Mouse (Mus musculus) hematopoietic stem cell, adult 5-6 weeks (primary cell): ENCODE data around the gene Hoxd8. TPM values are rescaled to one million over a fixed set of nuclear protein-coding genes. Genes with fewer than 3 reads are reported as not detected.
A peak's percentile ranks its signal among the peaks of the same experiment; 100 is the strongest.

ENCODE experiments used
- ATAC-seq, 2 experiments: fragments of 125-278 bp in 1 of 2; replicated peaks in 1 of 2; 2 replicates each; pipeline ENCODE4 v1.8.0; 2016 to 2017; ENCODE audit warnings: inconsistent platforms in 2 of 2, mild to moderate bottlenecking in 2 of 2, moderate number of reproducible peaks in 2 of 2, low read depth in 1 of 2, moderate TSS enrichment in 1 of 2; ENCODE audit not compliant: low FRiP score in 2 of 2, poor library complexity in 2 of 2, severe bottlenecking in 2 of 2, insufficient read depth in 1 of 2, low TSS enrichment in 1 of 2
- total RNA-seq: library from RNA; stranded (forward); fragments of 172-1452, 232-1000 nt; gene quantifications from 2 replicates; pipeline ENCODE4 v1.2.3, GENCODE M21; 2017

The Hoxd8 gene
- total RNA-seq, 1 experiment from 2014 or later = not detected

- no peak for ATAC-seq
Measured at GRCm38 (mm10) chr2:74667842-74668357, 36.5 kb upstream of the Hoxd8 start, which contains the start of gene Hoxd13. Gene Hoxd13, plus strand, starts transcription at chr2:74668310.

- no peak for ATAC-seq
Measured at GRCm38 (mm10) chr2:74668370-74669229, 35.8 kb upstream of the Hoxd8 start.

- ATAC-seq = no peak
Measured at GRCm38 (mm10) chr2:74669230-74669578, 35.2 kb upstream of the Hoxd8 start.

- no peak for ATAC-seq
Measured at GRCm38 (mm10) chr2:74669650-74670235, 34.7 kb upstream of the Hoxd8 start.

- no peak for ATAC-seq
Measured at GRCm38 (mm10) chr2:74670632-74671188, 33.7 kb upstream of the Hoxd8 start.

GRCm38 (mm10) chr2:74671847-74672246 is 32.6 kb upstream of the Hoxd8 start:
- ATAC-seq = no peak

GRCm38 (mm10) chr2:74672481-74673362 is 31.7 kb upstream of the Hoxd8 start:
- peak in 1 of 2 experiments; percentile 67; a peak in 1 of 4 replicates for ATAC-seq

GRCm38 (mm10) chr2:74673835-74674425 is 30.5 kb upstream of the Hoxd8 start:
- no peak for ATAC-seq

- ATAC-seq = no peak
Measured at GRCm38 (mm10) chr2:74674881-74675665, 29.3 kb upstream of the Hoxd8 start, which contains the start of gene Hoxd12. Gene Hoxd12, plus strand, starts transcription at chr2:74675013.

- ATAC-seq = no peak
Measured at GRCm38 (mm10) chr2:74675666-74676282, 28.6 kb upstream of the Hoxd8 start.

- no peak for ATAC-seq
Measured at GRCm38 (mm10) chr2:74676376-74677052, 27.9 kb upstream of the Hoxd8 start.

- no peak for ATAC-seq
Measured at GRCm38 (mm10) chr2:74677106-74677505, 27.3 kb upstream of the Hoxd8 start.

- no peak for ATAC-seq
Measured at GRCm38 (mm10) chr2:74678891-74679595, 25.4 kb upstream of the Hoxd8 start, which contains the start of gene Hoxd11. Gene Hoxd11, plus strand, starts transcription at chr2:74679557.

GRCm38 (mm10) chr2:74679596-74679971 is 24.8 kb upstream of the Hoxd8 start:
- ATAC-seq = no peak

- 0 out of 4 replicates have a peak, but pooled peaks have one; percentile 15 to 49 for ATAC-seq
Measured at GRCm38 (mm10) chr2:74679980-74680379, 24.4 kb upstream of the Hoxd8 start.
